Mouse (Mus musculus) neural tube, embryonic 12.5 days (tissue): ENCODE results near the gene Dmrta1. TPM values are rescaled to one million over a fixed set of nuclear protein-coding genes. Genes with fewer than 3 reads are reported as not detected.
"Not testable (repeated sequence)": the region's sequence is repeated elsewhere in the genome, so short reads cannot be mapped to it uniquely, and the experiment has no call there.

Experiments
- ATAC-seq: fragments of 200-750 bp; cut with Nextera tagmentation; 2 replicates; pipeline ENCODE4 v1.8.0; 2017; ENCODE audit warnings: low read depth, mild to moderate bottlenecking, moderate TSS enrichment, moderate library complexity; ENCODE audit not compliant: low FRiP score
- H3K27ac ChIP-seq: fragments of 300-500 bp; sonication (generic); 2 replicates; pipeline ENCODE4 v1.5.1; 2016
- H3K27me3 ChIP-seq: fragments of 300-500 bp; sonication (generic); replicated peaks from 2 replicates; pipeline ENCODE4 v1.6.1; 2016; ENCODE audit warnings: mild to moderate bottlenecking
- H3K36me3 ChIP-seq: fragments of 300-500 bp; sonication (generic); 2 replicates; pipeline ENCODE4 v1.6.1; 2016; ENCODE audit warnings: mild to moderate bottlenecking
- H3K4me1 ChIP-seq: fragments of 300-500 bp; sonication (generic); 2 replicates; pipeline ENCODE4 v1.6.1; 2016
- H3K4me2 ChIP-seq: fragments of 300-500 bp; sonication (generic); replicated peaks from 2 replicates; pipeline ENCODE4 v1.6.1; 2016; ENCODE audit warnings: mild to moderate bottlenecking
- H3K4me3 ChIP-seq: fragments of 300-500 bp; sonication (generic); 2 replicates; pipeline ENCODE4 v1.5.1; 2016
- H3K9ac ChIP-seq: fragments of 300-500 bp; sonication (generic); 2 replicates; pipeline ENCODE4 v1.6.1; 2016; ENCODE audit warnings: mild to moderate bottlenecking
- H3K9me3 ChIP-seq: fragments of 300-500 bp; sonication (generic); 2 replicates; pipeline ENCODE4 v1.6.1; 2016; ENCODE audit warnings: mild to moderate bottlenecking
- WGBS: fragments of 180-500 bp; shearing (Covaris S2); methylation state at CpG from one replicate; pipeline ENCODE4 v1.1.7; 2016; 5-methylcytosine and 5-hydroxymethylcytosine counted together
- polyA plus RNA-seq: library from polyadenylated mRNA; unstranded; fragments of >200 nt; fragmentation: Nextera tagmentation; extraction: Ambion mirVana; gene quantifications from 2 replicates; pipeline ENCODE4 v1.2.1, GENCODE M21; 2016

The Dmrta1 gene
- polyA plus RNA-seq, 1 experiment from 2014 or later = 0.44 TPM

GRCm38 (mm10) chr4:89678713-89679112, 523 bp upstream of the Dmrta1 start:
- H3K36me3 ChIP-seq = no peaks in the 10 kb centered on the region
- H3K27me3 ChIP-seq = no peaks in the 10 kb centered on the region
- H3K4me2 ChIP-seq = no peak overlapping the region
- no peak overlapping the region for H3K27ac ChIP-seq
- ATAC-seq = peak; percentile 60; the same call in 1 of the 2 replicates
- no peak overlapping the region for H3K9ac ChIP-seq
- no peaks in the 10 kb centered on the region for H3K9me3 ChIP-seq
- WGBS = 43% methylated on average over 5 of the region's 5 CpGs
- no peaks in the 10 kb centered on the region for H3K4me1 ChIP-seq
- H3K4me3 ChIP-seq = no peak overlapping the region

- no peak overlapping the region for H3K27ac ChIP-seq
- H3K27me3 ChIP-seq = peaks cover 35% of the 10 kb centered on the region
These were observed 8.9 kb downstream of the Dmrta1 start for GRCm38 (mm10) chr4:89687961-89688803.

GRCm38 (mm10) chr4:89688804-89689497, 9.7 kb downstream of the Dmrta1 start:
- WGBS = under 1% methylated on average over 16 of the region's 16 CpGs
- ATAC-seq = no peak
- H3K4me2 ChIP-seq = peak overlapping the region; percentile 83
- peak overlapping the region; percentile 56 for H3K9ac ChIP-seq
- H3K4me1 ChIP-seq = peaks cover 12% of the 10 kb centered on the region
- peak overlapping the region; percentile 55 for H3K4me3 ChIP-seq
- H3K27ac ChIP-seq = no peak overlapping the region
- H3K36me3 ChIP-seq = no peaks in the 10 kb centered on the region
- peaks cover 35% of the 10 kb centered on the region for H3K27me3 ChIP-seq
- H3K9me3 ChIP-seq = no peaks in the 10 kb centered on the region

More at GRCm38 (mm10) chr4:89687961-89688803, 8.9 kb downstream of the Dmrta1 start:
- Histone ChIP-seq H3K9me3 (no peaks in the 10 kb centered on the region), H3K36me3 (no peaks in the 10 kb centered on the region), H3K9ac (peak overlapping the region; percentile 56), H3K4me3 (peak overlapping the region; percentile 55), H3K4me2 (peak overlapping the region; percentile 83), H3K4me1 (peaks cover 12% of the 10 kb centered on the region)
- 1% methylated on average over 78 of the region's 78 CpGs for WGBS
- peak; percentile 70 for ATAC-seq

- Histone ChIP-seq H3K4me3 (no peak overlapping the region), H3K27ac (no peak overlapping the region), H3K4me2 (no peak overlapping the region), H3K27me3 (peaks cover 30% of the 10 kb centered on the region), H3K9me3 (no peaks in the 10 kb centered on the region), H3K9ac (no peak overlapping the region), H3K4me1 (peaks cover 12% of the 10 kb centered on the region), H3K36me3 (no peaks in the 10 kb centered on the region)
- no peak for ATAC-seq
- 87% methylated on average over 6 of the region's 6 CpGs for WGBS
These were observed 12.7 kb downstream of the Dmrta1 start for GRCm38 (mm10) chr4:89691936-89692335.

GRCm38 (mm10) chr4:89692780-89693179, 13.5 kb downstream of the Dmrta1 start:
- H3K9me3 ChIP-seq = no peaks in the 10 kb centered on the region
- no peak overlapping the region for H3K4me3 ChIP-seq
- no peak overlapping the region for H3K4me2 ChIP-seq
- WGBS = 23% methylated on average over 1 of the region's 1 CpGs
- no peak overlapping the region for H3K9ac ChIP-seq
- no peaks in the 10 kb centered on the region for H3K36me3 ChIP-seq
- H3K4me1 ChIP-seq = peaks cover 12% of the 10 kb centered on the region
- peaks cover 21% of the 10 kb centered on the region for H3K27me3 ChIP-seq
- ATAC-seq = no peak
- H3K27ac ChIP-seq = no peak overlapping the region

GRCm38 (mm10) chr4:89695589-89695988, 16.4 kb downstream of the Dmrta1 start:
- no peak for ATAC-seq
- no peaks in the 10 kb centered on the region for H3K9me3 ChIP-seq
- no peak overlapping the region for H3K4me3 ChIP-seq
- no peak overlapping the region for H3K27ac ChIP-seq
- H3K27me3 ChIP-seq = no peaks in the 10 kb centered on the region
- H3K4me1 ChIP-seq = no peaks in the 10 kb centered on the region
- WGBS = 79% methylated on average over 5 of the region's 5 CpGs
- no peaks in the 10 kb centered on the region for H3K36me3 ChIP-seq
- no peak overlapping the region for H3K9ac ChIP-seq
- no peak overlapping the region for H3K4me2 ChIP-seq

- ATAC-seq = no peak
- Histone ChIP-seq H3K4me3 (no peak overlapping the region), H3K9ac (no peak overlapping the region), H3K27me3 (no peaks in the 10 kb centered on the region), H3K36me3 (no peaks in the 10 kb centered on the region), H3K4me1 (no peaks in the 10 kb centered on the region), H3K4me2 (no peak overlapping the region), H3K9me3 (no peaks in the 10 kb centered on the region), H3K27ac (no peak overlapping the region)
These were observed 18.7 kb downstream of the Dmrta1 start for GRCm38 (mm10) chr4:89697951-89698350.

GRCm38 (mm10) chr4:89723526-89724190, 44.4 kb downstream of the Dmrta1 start:
- not testable (repeated sequence) for H3K9ac ChIP-seq, H3K9me3 ChIP-seq, H3K27me3 ChIP-seq, H3K4me2 ChIP-seq, H3K27ac ChIP-seq, H3K4me1 ChIP-seq, H3K4me3 ChIP-seq, ATAC-seq, H3K36me3 ChIP-seq
- 78% methylated on average over 1 of the region's 1 CpGs for WGBS
